Mouse (Mus musculus) heart, embryonic 15.5 days (tissue): ENCODE results near the gene Adarb1. TPM values are rescaled to one million over a fixed set of nuclear protein-coding genes. Genes with fewer than 3 reads are reported as not detected.
A peak's percentile ranks its signal among the peaks of the same experiment; 100 is the strongest.

Source experiments
- ATAC-seq: fragments of 200-750 bp; cut with Nextera tagmentation; replicated peaks from 2 replicates; pipeline ENCODE4 v1.8.0; 2017; ENCODE audit warnings: low read depth, moderate TSS enrichment; ENCODE audit not compliant: insufficient number of reproducible peaks, insufficient read depth, low FRiP score
- H3K27ac ChIP-seq: fragments of 300-500 bp; sonication (generic); 2 replicates; pipeline ENCODE4 v1.5.1; 2015; ENCODE audit warnings: mild to moderate bottlenecking, inconsistent platforms
- H3K27me3 ChIP-seq: fragments of 300-500 bp; sonication (generic); 2 replicates; pipeline ENCODE4 v1.6.1; 2015; ENCODE audit warnings: inconsistent platforms
- H3K36me3 ChIP-seq: fragments of 300-500 bp; sonication (generic); 2 replicates; pipeline ENCODE4 v1.6.1; 2015; ENCODE audit warnings: mild to moderate bottlenecking, inconsistent platforms
- H3K4me1 ChIP-seq: fragments of 300-500 bp; sonication (generic); replicated peaks from 2 replicates; pipeline ENCODE4 v1.6.1; 2015; ENCODE audit warnings: inconsistent platforms
- H3K4me2 ChIP-seq: fragments of 300-500 bp; sonication (generic); 2 replicates; pipeline ENCODE4 v1.6.1; 2015; ENCODE audit warnings: inconsistent platforms, mild to moderate bottlenecking, moderate library complexity
- H3K4me3 ChIP-seq: fragments of 300-500 bp; sonication (generic); 2 replicates; pipeline ENCODE4 v1.5.1; 2015; ENCODE audit warnings: mild to moderate bottlenecking, inconsistent platforms
- H3K9ac ChIP-seq: fragments of 300-500 bp; sonication (generic); 2 replicates; pipeline ENCODE4 v1.6.1; 2015; ENCODE audit warnings: mild to moderate bottlenecking, inconsistent platforms
- H3K9me3 ChIP-seq: fragments of 300-500 bp; sonication (generic); replicated peaks from 2 replicates; pipeline ENCODE4 v1.6.1; 2016; ENCODE audit warnings: inconsistent platforms
- WGBS: fragments of 180-500 bp; shearing (Covaris S2); methylation state at CpG from one replicate; pipeline ENCODE4 v1.1.7; 2015; ENCODE audit warnings: mixed read lengths; 5-methylcytosine and 5-hydroxymethylcytosine counted together
- polyA plus RNA-seq: library from polyadenylated mRNA; unstranded; fragments of >200 nt; fragmentation: Nextera tagmentation; extraction: Ambion mirVana; gene quantifications from 2 replicates; pipeline ENCODE4 v1.2.1, GENCODE M21; 2015

Adarb1 gene
- polyA plus RNA-seq, 1 experiment from 2014 or later, result 14.0 TPM

DNA sequence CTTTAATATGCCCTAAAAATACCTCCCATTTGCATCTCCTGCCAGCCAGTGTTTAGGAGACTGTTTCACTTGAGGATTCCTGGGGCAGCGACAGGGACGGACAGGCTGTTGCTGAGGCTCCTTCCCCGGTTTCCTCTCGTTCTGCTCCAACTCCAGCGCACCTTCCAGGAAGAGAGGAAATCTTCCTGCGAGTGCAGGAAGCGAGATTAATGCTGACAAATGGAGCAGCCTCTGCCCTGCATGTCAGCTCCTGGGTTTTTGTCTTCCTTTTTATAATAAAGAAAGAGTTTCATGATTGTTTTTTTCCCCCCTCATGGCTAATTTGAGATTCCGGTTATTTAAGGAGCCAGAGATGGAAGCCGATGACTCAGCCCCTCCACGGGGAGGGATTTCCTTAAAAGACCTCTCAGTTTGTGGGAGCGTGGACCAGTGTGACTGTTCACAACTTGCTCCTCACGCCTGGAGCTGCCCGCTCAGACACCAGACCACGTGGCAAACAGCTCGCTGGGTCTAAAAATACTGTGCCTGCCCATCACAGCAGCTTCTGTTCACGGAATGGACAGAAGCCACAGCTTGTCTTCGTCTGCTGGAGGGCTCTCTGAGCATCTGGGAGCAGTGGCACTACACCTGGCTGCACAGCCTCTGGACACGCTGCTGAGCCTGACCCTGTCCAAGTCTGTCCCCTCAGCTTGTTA lies 16.5 kb upstream of the Adarb1 start:
- no peaks in the 10 kb centered on the region for H3K9me3 ChIP-seq
- H3K27me3 ChIP-seq, result no peaks in the 10 kb centered on the region
- 24% methylated on average over 18 of the region's 18 CpGs for WGBS
- peak; percentile 72 for ATAC-seq
- H3K27ac ChIP-seq, result peak overlapping the region; percentile 75
- no peaks in the 10 kb centered on the region for H3K36me3 ChIP-seq
- H3K4me1 ChIP-seq, result peaks cover 18% of the 10 kb centered on the region
- H3K4me3 ChIP-seq, result no peak overlapping the region; the same call in 1 of the 2 replicates
- H3K9ac ChIP-seq, result 0 out of 2 replicates have a peak overlapping the region, but pooled peaks have one; percentile 20
- H3K4me2 ChIP-seq, result peak overlapping the region; percentile 37

DNA sequence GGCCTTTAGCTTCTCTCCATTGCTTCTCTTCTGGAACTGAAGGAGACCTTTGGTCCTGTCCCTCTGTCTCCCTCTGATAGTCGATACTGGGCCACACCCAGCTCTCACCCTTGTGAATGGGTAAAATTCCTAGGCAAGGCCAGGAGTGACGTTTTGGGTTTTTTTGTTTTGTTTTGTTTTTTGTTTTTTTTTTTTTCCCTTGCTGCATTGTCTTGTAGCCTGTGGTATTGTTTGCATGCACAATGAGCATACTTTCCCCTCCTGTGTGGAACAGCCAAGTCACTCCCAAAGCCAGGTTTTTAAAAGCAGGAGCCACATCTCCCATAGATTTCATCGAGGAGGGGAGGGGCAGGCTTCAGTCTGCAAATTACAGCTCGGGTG lies 16.0 kb upstream of the Adarb1 start:
- Histone ChIP-seq H3K36me3 (no peaks in the 10 kb centered on the region), H3K4me1 (peaks cover 20% of the 10 kb centered on the region), H3K9me3 (no peaks in the 10 kb centered on the region), H3K4me3 (no peak overlapping the region), H3K27me3 (no peaks in the 10 kb centered on the region), H3K27ac (peak overlapping the region; percentile 75), H3K9ac (0 out of 2 replicates have a peak overlapping the region, but pooled peaks have one; percentile 20), H3K4me2 (peak overlapping the region; percentile 37)
- 39% methylated on average over 4 of the region's 4 CpGs for WGBS
- ATAC-seq, result no peak

GRCm38 (mm10) chr10:77430771-77431170 lies 12.7 kb upstream of the Adarb1 start:
- Histone ChIP-seq H3K4me2 (no peak overlapping the region), H3K9me3 (no peaks in the 10 kb centered on the region)

GRCm38 (mm10) chr10:77429921-77430320 lies 11.9 kb upstream of the Adarb1 start:
- 88% methylated on average over 5 of the region's 5 CpGs for WGBS
- no peak overlapping the region for H3K4me2 ChIP-seq
- no peak overlapping the region for H3K27ac ChIP-seq
- H3K36me3 ChIP-seq, result no peaks in the 10 kb centered on the region
- no peak overlapping the region for H3K9ac ChIP-seq
- H3K4me1 ChIP-seq, result peaks cover 29% of the 10 kb centered on the region
- H3K27me3 ChIP-seq, result no peaks in the 10 kb centered on the region
- H3K4me3 ChIP-seq, result no peak overlapping the region
- ATAC-seq, result no peak
- no peaks in the 10 kb centered on the region for H3K9me3 ChIP-seq

More at GRCm38 (mm10) chr10:77430771-77431170, 12.7 kb upstream of the Adarb1 start:
- ATAC-seq, result no peak
- no peaks in the 10 kb centered on the region for H3K27me3 ChIP-seq
- peaks cover 38% of the 10 kb centered on the region for H3K4me1 ChIP-seq
- no peak overlapping the region for H3K27ac ChIP-seq
- no peaks in the 10 kb centered on the region for H3K36me3 ChIP-seq
- H3K9ac ChIP-seq, result no peak overlapping the region
- H3K4me3 ChIP-seq, result no peak overlapping the region

- Histone ChIP-seq H3K27ac (peak overlapping the region; percentile 45), H3K27me3 (no peaks in the 10 kb centered on the region), H3K9ac (no peak overlapping the region), H3K4me1 (peaks cover 20% of the 10 kb centered on the region), H3K9me3 (no peaks in the 10 kb centered on the region), H3K4me2 (no peak overlapping the region), H3K36me3 (no peaks in the 10 kb centered on the region), H3K4me3 (no peak overlapping the region)
- 19% methylated on average over 2 of the region's 2 CpGs for WGBS
- peak; percentile 73; the same call in 1 of the 2 replicates for ATAC-seq
Observed at GRCm38 (mm10) chr10:77427610-77428009, 9.5 kb upstream of the Adarb1 start.

DNA sequence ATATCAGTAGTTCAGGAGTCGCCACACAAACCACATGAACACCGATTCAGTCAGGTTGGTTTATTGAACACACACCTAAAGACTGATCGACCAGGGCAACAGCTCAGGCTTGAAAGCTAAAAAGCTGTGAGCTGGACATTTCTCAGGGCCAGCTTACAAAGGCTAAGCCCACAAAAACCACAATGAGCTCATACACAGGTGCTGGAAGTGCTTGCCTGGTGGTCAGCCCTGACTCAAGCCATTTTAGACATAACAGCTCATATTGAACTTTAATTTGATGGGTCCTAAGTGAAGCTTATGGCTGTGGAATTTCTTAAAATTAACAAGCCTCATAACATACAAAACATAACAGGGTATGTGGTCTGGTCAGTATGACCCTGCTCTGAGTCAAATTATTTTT lies 2.1 kb upstream of the Adarb1 start:
- Histone ChIP-seq H3K27ac (no peak overlapping the region), H3K4me2 (no peak overlapping the region), H3K36me3 (no peaks in the 10 kb centered on the region), H3K9me3 (no peaks in the 10 kb centered on the region), H3K4me1 (peaks cover 26% of the 10 kb centered on the region), H3K4me3 (no peak overlapping the region), H3K27me3 (peaks cover 9% of the 10 kb centered on the region; the same call in 1 of the 2 replicates), H3K9ac (no peak overlapping the region)
- WGBS, result 88% methylated on average over 3 of the region's 3 CpGs
- no peak for ATAC-seq

DNA sequence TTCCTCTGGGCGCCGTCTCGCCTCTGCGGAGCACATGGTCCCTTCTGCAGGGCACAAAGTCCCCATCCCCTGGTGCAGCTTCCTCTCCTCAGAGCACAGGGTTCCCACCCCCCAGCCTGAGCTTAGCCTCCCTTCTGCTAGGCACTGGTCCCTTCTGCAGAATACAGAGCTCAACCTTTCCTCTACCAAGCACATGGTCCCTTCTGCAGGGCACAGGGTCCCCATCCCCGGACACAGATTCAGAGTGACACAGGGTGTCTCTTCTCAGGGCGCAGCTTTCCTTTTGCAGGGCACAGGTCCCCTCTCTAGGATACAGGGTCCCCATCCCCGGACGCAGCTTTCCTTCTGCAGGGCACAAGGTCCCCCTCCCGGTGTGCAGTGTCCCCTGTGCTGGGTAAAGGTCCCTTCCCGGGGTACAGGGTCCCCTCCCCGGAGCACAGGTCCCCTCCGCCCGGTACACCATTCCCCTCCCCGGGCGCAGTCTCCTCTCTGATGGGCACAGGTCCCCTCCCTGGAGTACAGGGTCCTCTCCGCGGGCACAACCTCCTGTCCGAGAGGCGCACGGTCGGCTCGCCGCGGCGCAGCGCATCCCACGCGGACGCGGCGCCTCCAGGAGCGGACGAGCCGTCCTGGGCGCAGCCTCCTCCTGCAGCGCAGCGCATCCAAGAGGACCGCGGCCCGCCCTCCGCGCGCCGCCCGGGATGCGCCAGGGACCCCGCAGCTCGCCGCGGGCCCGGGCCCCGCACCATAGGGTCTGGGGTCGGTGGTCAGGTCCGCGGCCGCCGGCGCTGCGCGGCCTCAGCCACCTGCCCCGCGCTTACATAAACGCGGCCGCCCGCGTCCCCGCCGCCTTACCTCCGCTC lies 599 bp downstream of the Adarb1 start:
- peak; percentile 68 for ATAC-seq
- Histone ChIP-seq H3K27ac (peak overlapping the region; percentile 75), H3K4me1 (peaks cover 36% of the 10 kb centered on the region), H3K9ac (peak overlapping the region; percentile 78), H3K27me3 (peaks cover 9% of the 10 kb centered on the region; the same call in 1 of the 2 replicates), H3K4me3 (peak overlapping the region; percentile 90), H3K9me3 (no peaks in the 10 kb centered on the region), H3K4me2 (peak overlapping the region; percentile 98), H3K36me3 (no peaks in the 10 kb centered on the region)
- WGBS, result under 1% methylated on average over 70 of the region's 70 CpGs

GRCm38 (mm10) chr10:77416666-77417239 lies 1.3 kb downstream of the Adarb1 start:
- H3K9ac ChIP-seq, result peak overlapping the region; percentile 78
- H3K36me3 ChIP-seq, result no peaks in the 10 kb centered on the region
- no peaks in the 10 kb centered on the region for H3K9me3 ChIP-seq
- H3K4me1 ChIP-seq, result peaks cover 36% of the 10 kb centered on the region
- H3K27ac ChIP-seq, result no peak overlapping the region
- peaks cover 9% of the 10 kb centered on the region; the same call in 1 of the 2 replicates for H3K27me3 ChIP-seq
- WGBS, result 11% methylated on average over 24 of the region's 24 CpGs
- peak overlapping the region; percentile 90 for H3K4me3 ChIP-seq
- no peak for ATAC-seq
- H3K4me2 ChIP-seq, result peak overlapping the region; percentile 98

DNA sequence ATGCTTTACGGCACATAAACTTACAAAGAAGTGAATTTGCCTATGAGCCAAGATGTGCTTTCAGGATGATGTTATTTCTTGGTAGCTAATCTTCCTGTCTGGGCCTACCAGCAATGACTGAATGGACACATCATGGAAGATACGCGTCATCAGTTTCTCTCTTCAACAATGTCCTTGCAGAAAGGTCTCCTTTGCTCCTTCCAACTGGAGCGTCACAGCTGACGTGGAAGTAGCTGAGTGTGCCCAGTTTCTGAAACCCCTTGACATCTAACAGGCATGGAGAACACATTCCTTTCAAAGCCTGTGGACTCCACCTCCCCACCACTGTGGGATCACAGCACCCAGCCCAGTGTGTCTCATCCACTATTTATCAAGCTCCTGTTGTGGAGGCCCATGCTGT lies 2.2 kb downstream of the Adarb1 start:
- Histone ChIP-seq H3K9ac (no peak overlapping the region), H3K4me2 (peak overlapping the region; percentile 26; the same call in 1 of the 2 replicates), H3K27ac (no peak overlapping the region), H3K9me3 (no peaks in the 10 kb centered on the region), H3K27me3 (peaks cover 9% of the 10 kb centered on the region; the same call in 1 of the 2 replicates), H3K36me3 (no peaks in the 10 kb centered on the region), H3K4me1 (peaks cover 36% of the 10 kb centered on the region), H3K4me3 (0 out of 2 replicates have a peak overlapping the region, but pooled peaks have one; percentile 10)
- ATAC-seq, result no peak
- WGBS, result 69% methylated on average over 5 of the region's 5 CpGs

- 54% methylated on average over 2 of the region's 2 CpGs for WGBS
Observed at GRCm38 (mm10) chr10:77413791-77414190, 4.3 kb downstream of the Adarb1 start.

DNA sequence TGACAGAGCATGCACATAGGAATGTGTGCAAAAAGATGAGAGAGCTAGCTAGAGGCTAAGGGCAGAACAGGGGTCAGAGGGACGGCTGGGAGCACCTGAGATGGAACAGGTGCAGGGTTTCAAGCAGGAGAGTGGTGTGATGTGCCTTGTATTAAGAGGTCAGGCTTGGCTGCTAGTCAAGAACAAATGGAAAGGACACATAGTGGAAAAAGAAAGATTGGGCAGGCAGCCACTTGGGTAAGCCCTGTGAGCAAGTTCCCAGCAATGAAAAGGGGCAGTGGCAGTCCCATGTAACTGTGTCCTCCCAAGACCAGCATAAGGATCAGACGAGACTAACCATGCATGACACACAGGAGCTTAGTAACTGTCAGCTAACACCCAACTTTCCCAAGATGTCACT lies 8.9 kb downstream of the Adarb1 start:
- Histone ChIP-seq H3K4me2 (no peak overlapping the region), H3K4me1 (peaks cover 17% of the 10 kb centered on the region), H3K27ac (no peak overlapping the region), H3K9ac (no peak overlapping the region), H3K36me3 (no peaks in the 10 kb centered on the region), H3K9me3 (no peaks in the 10 kb centered on the region), H3K4me3 (no peak overlapping the region), H3K27me3 (no peaks in the 10 kb centered on the region)
- WGBS, result 56% methylated on average over 2 of the region's 2 CpGs
- no peak for ATAC-seq

More at GRCm38 (mm10) chr10:77413791-77414190, 4.3 kb downstream of the Adarb1 start:
- Histone ChIP-seq H3K27me3 (peaks cover 9% of the 10 kb centered on the region; the same call in 1 of the 2 replicates), H3K36me3 (no peaks in the 10 kb centered on the region), H3K4me2 (no peak overlapping the region), H3K9ac (no peak overlapping the region), H3K4me3 (no peak overlapping the region), H3K27ac (no peak overlapping the region), H3K4me1 (peaks cover 39% of the 10 kb centered on the region), H3K9me3 (no peaks in the 10 kb centered on the region)
- ATAC-seq, result no peak
